In the genomic region with DNA sequence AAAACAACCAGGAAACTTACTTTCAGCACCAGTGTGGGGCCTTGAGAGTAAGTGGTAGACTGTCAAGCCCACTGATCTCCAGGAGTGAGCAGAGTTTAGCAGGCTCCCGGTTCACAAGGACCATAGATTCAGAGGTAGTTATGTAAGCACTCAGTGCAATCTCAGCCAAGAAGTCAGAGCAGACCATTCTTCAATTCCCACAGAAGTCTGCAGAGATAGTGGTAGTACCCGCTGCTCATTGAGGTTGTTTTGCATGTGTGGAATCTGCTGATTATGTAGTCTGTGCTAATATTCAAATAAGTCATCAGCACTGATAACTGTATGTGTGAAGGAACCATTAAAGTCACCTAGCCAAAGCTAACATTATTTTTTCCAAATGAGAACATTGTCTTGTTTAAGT, we compare ENCODE assay signal across 14 mouse cellular contexts. TPM values are rescaled to one million over a fixed set of nuclear protein-coding genes. Genes with fewer than 3 reads are reported as not detected.
A peak's percentile ranks its signal among the peaks of the same experiment; 100 is the strongest.
DNase-seq lines count a peak whose midpoint lies in the region; ATAC-seq and TF ChIP-seq lines count a peak whose summit lies in the region.
"Had no signal": no experiment of that assay in that cellular context is flagged by ENCODE, and none has a peak within 500 bp of the region (broad histone marks: within the 10 kb centered on the region; RNA-seq: fewer than 3 reads in every experiment).

No protein-coding gene starts in this region.

- no peak overlapping the region for H3K9ac ChIP-seq in embryonic facial prominence, embryonic 15.5 days
- H3K9ac ChIP-seq in kidney, postnatal 0 days (ENCODE audit: low read depth, low read length), result no peak overlapping the region
- H3K9ac ChIP-seq in midbrain, embryonic 15.5 days, result no peak overlapping the region
- H3K9ac ChIP-seq in midbrain, embryonic 11.5 days (ENCODE audit: low read length), result no peak overlapping the region
- H3K9ac ChIP-seq: hindbrain, embryonic 15.5 days; limb, embryonic 12.5 days had no signal

- no peak overlapping the region for H3K27ac ChIP-seq in embryonic facial prominence, embryonic 15.5 days (replicated peaks)
- no peak overlapping the region for H3K27ac ChIP-seq in embryonic facial prominence, embryonic 10.5 days (replicated peaks)
- H3K27ac ChIP-seq in kidney, postnatal 0 days, result no peak overlapping the region
- no peak overlapping the region for H3K27ac ChIP-seq in midbrain, embryonic 15.5 days
- no peak overlapping the region for H3K27ac ChIP-seq in midbrain, embryonic 11.5 days (ENCODE audit: low read depth, low read length)
- H3K27ac ChIP-seq: hindbrain, embryonic 15.5 days; limb, embryonic 12.5 days had no signal

- DNase-seq in embryonic facial prominence, embryonic 10.5 days (ENCODE audit: low spot score), result no peak
- no peak for DNase-seq in kidney, postnatal 0 days (ENCODE audit: low spot score)
- DNase-seq in kidney, adult 8-10 months, result no peak
- no peak for DNase-seq in midbrain, embryonic 11.5 days (ENCODE audit: low spot score, missing footprints)
- no peak for DNase-seq in testis, postnatal 10 days (ENCODE audit: low spot score)
- no peak for DNase-seq in gastrocnemius, adult 18-20 months (ENCODE audit: low spot score)
- DNase-seq: cerebellum, adult 8-10 months; kidney, postnatal 14 days; right cerebral cortex, postnatal 4 days had no signal

- peak overlapping the region; percentile 24; the same call in 1 of the 2 replicates for H3K4me2 ChIP-seq in embryonic facial prominence, embryonic 15.5 days (replicated peaks)
- peak overlapping the region; percentile 56 for H3K4me2 ChIP-seq in kidney, postnatal 0 days (ENCODE audit: low read length)
- H3K4me2 ChIP-seq in midbrain, embryonic 15.5 days, result peak overlapping the region; percentile 14; the same call in 1 of the 2 replicates
- H3K4me2 ChIP-seq in midbrain, embryonic 11.5 days, result no peak overlapping the region

- H3K27me3 ChIP-seq in embryonic facial prominence, embryonic 15.5 days, result no peaks in the 10 kb centered on the region
- H3K27me3 ChIP-seq in embryonic facial prominence, embryonic 10.5 days (replicated peaks; ENCODE audit: low read depth, poor library complexity, severe bottlenecking), result no peaks in the 10 kb centered on the region
- H3K27me3 ChIP-seq in kidney, postnatal 0 days (ENCODE audit: insufficient read depth, low read length), result no peaks in the 10 kb centered on the region
- no peaks in the 10 kb centered on the region for H3K27me3 ChIP-seq in midbrain, embryonic 15.5 days (replicated peaks)
- H3K27me3 ChIP-seq in midbrain, embryonic 11.5 days (ENCODE audit: control insufficient read depth, insufficient read depth, low read length), result no peaks in the 10 kb centered on the region
- H3K27me3 ChIP-seq: hindbrain, embryonic 15.5 days; limb, embryonic 12.5 days had no signal

- ATAC-seq in embryonic facial prominence, embryonic 15.5 days (ENCODE audit: insufficient number of reproducible peaks, low FRiP score, low TSS enrichment, low read depth), result no peak
- no peak for ATAC-seq in kidney, postnatal 0 days (replicated peaks; ENCODE audit: low FRiP score, low read depth)
- ATAC-seq in midbrain, embryonic 15.5 days (replicated peaks), result no peak
- no peak for ATAC-seq in midbrain, embryonic 11.5 days (ENCODE audit: low FRiP score)

- no peak overlapping the region for H3K4me3 ChIP-seq in embryonic facial prominence, embryonic 15.5 days (replicated peaks)
- no peak overlapping the region for H3K4me3 ChIP-seq in embryonic facial prominence, embryonic 10.5 days
- 0 out of 2 replicates have a peak overlapping the region, but pooled peaks have one; percentile 4 for H3K4me3 ChIP-seq in kidney, postnatal 0 days (replicated peaks; ENCODE audit: low read depth, low read length)
- no peak overlapping the region for H3K4me3 ChIP-seq in midbrain, embryonic 15.5 days
- no peak overlapping the region for H3K4me3 ChIP-seq in midbrain, embryonic 11.5 days (ENCODE audit: low read depth, low read length)
- H3K4me3 ChIP-seq: hindbrain, embryonic 15.5 days; limb, embryonic 12.5 days had no signal

- H3K9me3 ChIP-seq in embryonic facial prominence, embryonic 15.5 days (replicated peaks), result no peaks in the 10 kb centered on the region
- no peaks in the 10 kb centered on the region for H3K9me3 ChIP-seq in embryonic facial prominence, embryonic 10.5 days
- no peaks in the 10 kb centered on the region for H3K9me3 ChIP-seq in kidney, postnatal 0 days (replicated peaks; ENCODE audit: low read length)
- no peaks in the 10 kb centered on the region for H3K9me3 ChIP-seq in midbrain, embryonic 15.5 days
- no peaks in the 10 kb centered on the region for H3K9me3 ChIP-seq in midbrain, embryonic 11.5 days (ENCODE audit: control insufficient read depth, low read length)
- H3K9me3 ChIP-seq: hindbrain, embryonic 15.5 days; limb, embryonic 12.5 days; megakaryocyte, embryonic 14.5 days had no signal

- WGBS in embryonic facial prominence, embryonic 15.5 days, result 65% methylated on average over 2 of the region's 2 CpGs
- WGBS in embryonic facial prominence, embryonic 10.5 days, result 80% methylated on average over 2 of the region's 2 CpGs
- WGBS in kidney, postnatal 0 days, result 71% methylated on average over 2 of the region's 2 CpGs
- 78% methylated on average over 2 of the region's 2 CpGs for WGBS in midbrain, embryonic 15.5 days
- 83% methylated on average over 2 of the region's 2 CpGs for WGBS in midbrain, embryonic 11.5 days

- H3K36me3 ChIP-seq in embryonic facial prominence, embryonic 15.5 days, result peaks cover 19% of the 10 kb centered on the region; the same call in 1 of the 2 replicates
- H3K36me3 ChIP-seq in embryonic facial prominence, embryonic 10.5 days (replicated peaks), result peaks cover 15% of the 10 kb centered on the region
- no peaks in the 10 kb centered on the region for H3K36me3 ChIP-seq in kidney, postnatal 0 days (ENCODE audit: insufficient read depth, low read length)
- H3K36me3 ChIP-seq in midbrain, embryonic 15.5 days (replicated peaks), result peaks cover 4% of the 10 kb centered on the region; the same call in 1 of the 2 replicates
- no peaks in the 10 kb centered on the region for H3K36me3 ChIP-seq in midbrain, embryonic 11.5 days (ENCODE audit: control insufficient read depth, insufficient read depth, low read length)

- peaks cover 15% of the 10 kb centered on the region; the same call in 1 of the 2 replicates for H3K4me1 ChIP-seq in embryonic facial prominence, embryonic 15.5 days
- peaks cover 9% of the 10 kb centered on the region; the same call in 1 of the 2 replicates for H3K4me1 ChIP-seq in embryonic facial prominence, embryonic 10.5 days
- H3K4me1 ChIP-seq in kidney, postnatal 0 days (replicated peaks; ENCODE audit: insufficient read depth, low read length), result 0 out of 2 replicates have a peak, but pooled peaks cover 7% of the 10 kb centered on the region
- peaks cover 11% of the 10 kb centered on the region for H3K4me1 ChIP-seq in midbrain, embryonic 15.5 days
- peaks cover 4% of the 10 kb centered on the region; the same call in 1 of the 2 replicates for H3K4me1 ChIP-seq in midbrain, embryonic 11.5 days (ENCODE audit: control insufficient read depth, insufficient read depth, low read length)
- H3K4me1 ChIP-seq: limb, embryonic 12.5 days had no signal

- no peak for TF ChIP-seq CTCF in kidney, postnatal 0 days (IDR thresholded peaks at IDR 0.05; ENCODE audit: low read depth)

RNA-seq across cellular contexts. Expression of a gene that starts 1.7 kb away (rescaled TPM):
- polyA plus RNA-seq in embryonic facial prominence, embryonic 15.5 days (2015; fragmentation: Nextera tagmentation; extraction: Ambion mirVana), result 6.7 and 7.3 TPM in 2 replicates
- 2.6 and 3.4 TPM in 2 replicates for polyA plus RNA-seq in embryonic facial prominence, embryonic 10.5 days (2016; fragmentation: Nextera tagmentation; extraction: Ambion mirVana)
- polyA plus RNA-seq in kidney, postnatal 0 days (2015; fragmentation: Nextera tagmentation; extraction: Ambion mirVana), result 4.3 and 4.5 TPM in 2 replicates
- polyA plus RNA-seq in midbrain, embryonic 15.5 days (2015; fragmentation: Nextera tagmentation; extraction: Ambion mirVana), result 4.1 and 5.1 TPM in 2 replicates
- polyA plus RNA-seq in midbrain, embryonic 11.5 days (2014; fragmentation: Nextera tagmentation; extraction: Ambion mirVana), result 3.2 and 3.8 TPM in 2 replicates
- 1 to 10 TPM; 1.8 to 2.3 TPM for total RNA-seq in gastrocnemius, adult 18-20 months (2021)

RNA-seq across cellular contexts. Expression of a gene that starts 21.3 kb away (rescaled TPM):
- polyA plus RNA-seq in embryonic facial prominence, embryonic 15.5 days (2015; fragmentation: Nextera tagmentation; extraction: Ambion mirVana), result 24.7 and 26.3 TPM in 2 replicates
- 26.6 and 27.4 TPM in 2 replicates for polyA plus RNA-seq in embryonic facial prominence, embryonic 10.5 days (2016; fragmentation: Nextera tagmentation; extraction: Ambion mirVana)
- polyA plus RNA-seq in kidney, postnatal 0 days (2015; fragmentation: Nextera tagmentation; extraction: Ambion mirVana), result 19.2 and 20.8 TPM in 2 replicates
- polyA plus RNA-seq in midbrain, embryonic 15.5 days (2015; fragmentation: Nextera tagmentation; extraction: Ambion mirVana), result 28.7 and 31.5 TPM in 2 replicates
- 31.8 and 35.9 TPM in 2 replicates for polyA plus RNA-seq in midbrain, embryonic 11.5 days (2014; fragmentation: Nextera tagmentation; extraction: Ambion mirVana)
- 10 to 100 TPM; 12.6 to 12.9 TPM for total RNA-seq in gastrocnemius, adult 18-20 months (2021)

RNA-seq across cellular contexts. Expression of a gene that starts 21.5 kb away (rescaled TPM):
- 20.6 and 22.4 TPM in 2 replicates for polyA plus RNA-seq in embryonic facial prominence, embryonic 15.5 days (2015; fragmentation: Nextera tagmentation; extraction: Ambion mirVana)
- 35.3 and 36.4 TPM in 2 replicates for polyA plus RNA-seq in embryonic facial prominence, embryonic 10.5 days (2016; fragmentation: Nextera tagmentation; extraction: Ambion mirVana)
- 14.1 and 18.4 TPM in 2 replicates for polyA plus RNA-seq in kidney, postnatal 0 days (2015; fragmentation: Nextera tagmentation; extraction: Ambion mirVana)
- polyA plus RNA-seq in midbrain, embryonic 15.5 days (2015; fragmentation: Nextera tagmentation; extraction: Ambion mirVana), result 27.1 and 30.2 TPM in 2 replicates
- 39.3 and 42.5 TPM in 2 replicates for polyA plus RNA-seq in midbrain, embryonic 11.5 days (2014; fragmentation: Nextera tagmentation; extraction: Ambion mirVana)
- total RNA-seq in gastrocnemius, adult 18-20 months (2021), result 1 to 10 TPM; 6.6 to 6.7 TPM
